Mouse (Mus musculus) central nervous system, embryonic 14 days (tissue): Measurements from ENCODE around the gene Marcksl1. TPM values are rescaled to one million over a fixed set of nuclear protein-coding genes. Genes with fewer than 3 reads are reported as not detected.

ENCODE experiments used
- polyA plus RNA-seq: library from polyadenylated mRNA; depleted of rRNA; stranded (reverse); fragments of >200 nt; gene quantifications from 2 replicates; pipeline ENCODE4 v1.2.3, GENCODE M21; 2012; rRNA removed

Marcksl1 gene
- 1,353 and 1,492 TPM in 2 replicates for polyA plus RNA-seq

GRCm38 (mm10) chr4:129513086-129513767, at the start of gene Marcksl1:
Gene Marcksl1 (plus strand): TSS chr4:129513581.

GRCm38 (mm10) chr4:129490972-129491880, 22.2 kb upstream of the Marcksl1 start, which contains the start of the genes Tssk3 and Fam229a:
Gene Tssk3 (minus strand): TSS chr4:129491022.
Gene Fam229a (plus strand): TSS chr4:129491190.

GRCm38 (mm10) chr4:129542592-129543141, 29.3 kb downstream of the Marcksl1 start, which contains the start of gene Hdac1:
Gene Hdac1 (minus strand): TSS chr4:129542713.

Other genes with a start within 250 kb of the Marcksl1 start
- gene Sync, start 226.0 kb upstream of the Marcksl1 start, polyA plus RNA-seq: 0.48 and 1.6 TPM in 2 replicates
- gene Rbbp4, start 178.2 kb upstream of the Marcksl1 start, polyA plus RNA-seq: 115 and 134 TPM in 2 replicates
- gene Zbtb8os, start 177.9 kb upstream of the Marcksl1 start, polyA plus RNA-seq: 27.3 and 32.9 TPM in 2 replicates
- 16.9 and 18.8 TPM in 2 replicates for gene Zbtb8a, start 135.5 kb upstream of the Marcksl1 start, polyA plus RNA-seq
- 5.6 and 6.8 TPM in 2 replicates for gene Zbtb8b, start 72.7 kb upstream of the Marcksl1 start, polyA plus RNA-seq
- 28.6 and 30.8 TPM in 2 replicates for gene Bsdc1, start 52.0 kb upstream of the Marcksl1 start, polyA plus RNA-seq
- 0.14 and 0.18 TPM in 2 replicates for gene Tssk3, start 22.6 kb upstream of the Marcksl1 start, polyA plus RNA-seq
- 0.26 TPM in 1 of 2 replicates, not detected in the other for gene Fam229a, start 22.4 kb upstream of the Marcksl1 start, polyA plus RNA-seq
- 147 and 152 TPM in 2 replicates for gene Hdac1, start 29.1 kb downstream of the Marcksl1 start, polyA plus RNA-seq
- gene Lck, start 60.1 kb downstream of the Marcksl1 start, polyA plus RNA-seq: 9.5 TPM in 2 replicates
- 0.92 and 2.0 TPM in 2 replicates for gene Fam167b, start 65.0 kb downstream of the Marcksl1 start, polyA plus RNA-seq
- 314 and 322 TPM in 2 replicates for gene Eif3i, start 87.1 kb downstream of the Marcksl1 start, polyA plus RNA-seq
- 153 and 164 TPM in 2 replicates for gene Tmem234, start 87.1 kb downstream of the Marcksl1 start, polyA plus RNA-seq
- gene Dcdc2b, start 100.7 kb downstream of the Marcksl1 start, polyA plus RNA-seq: 5.1 and 5.3 TPM in 2 replicates
- gene Iqcc, start 105.5 kb downstream of the Marcksl1 start, polyA plus RNA-seq: 34.5 and 37.2 TPM in 2 replicates
- gene Ccdc28b, start 110.4 kb downstream of the Marcksl1 start, polyA plus RNA-seq: 126 TPM in 2 replicates
- gene Txlna, start 127.5 kb downstream of the Marcksl1 start, polyA plus RNA-seq: 60.4 and 65.8 TPM in 2 replicates
- gene Kpna6, start 159.2 kb downstream of the Marcksl1 start, polyA plus RNA-seq: 35.8 and 38.3 TPM in 2 replicates
- gene Tmem39b, start 183.3 kb downstream of the Marcksl1 start, polyA plus RNA-seq: 52.7 and 53.0 TPM in 2 replicates
- gene Khdrbs1, start 228.7 kb downstream of the Marcksl1 start, polyA plus RNA-seq: 97.4 and 97.6 TPM in 2 replicates